8 mouse cellular contexts compared by ENCODE assay signal in genomic region chr10:116330961-116331510, GRCm38 (mm10). TPM values are rescaled to one million over a fixed set of nuclear protein-coding genes. Genes with fewer than 3 reads are reported as not detected.
A peak's percentile ranks its signal among the peaks of the same experiment; 100 is the strongest.
DNase-seq lines count a peak whose midpoint lies in the region; ATAC-seq and TF ChIP-seq lines count a peak whose summit lies in the region.

No protein-coding gene starts in this region.

- H3K27ac ChIP-seq in forebrain, embryonic 15.5 days (replicated peaks) = no peak overlapping the region
- no peak overlapping the region for H3K27ac ChIP-seq in liver, embryonic 16.5 days (ENCODE audit: low read length)
- H3K27ac ChIP-seq in layer of hippocampus, adult 2 months = no peak overlapping the region

- H3K9me3 ChIP-seq in forebrain, embryonic 15.5 days = no peaks in the 10 kb centered on the region
- H3K9me3 ChIP-seq in liver, embryonic 16.5 days (replicated peaks; ENCODE audit: control insufficient read depth, low read length) = no peaks in the 10 kb centered on the region

- H3K4me3 ChIP-seq in forebrain, embryonic 15.5 days = peak overlapping the region; percentile 20
- 0 out of 2 replicates have a peak overlapping the region, but pooled peaks have one; percentile 6 for H3K4me3 ChIP-seq in liver, embryonic 16.5 days (ENCODE audit: low read depth, low read length)
- H3K4me3 ChIP-seq in layer of hippocampus, adult 2 months = no peak overlapping the region; the same call in 1 of the 2 replicates

- H3K27me3 ChIP-seq in forebrain, embryonic 15.5 days = no peaks in the 10 kb centered on the region
- no peaks in the 10 kb centered on the region for H3K27me3 ChIP-seq in liver, embryonic 16.5 days (ENCODE audit: control insufficient read depth, insufficient read depth, low read depth, low read length)

- no peaks in the 10 kb centered on the region for H3K36me3 ChIP-seq in forebrain, embryonic 15.5 days
- no peaks in the 10 kb centered on the region for H3K36me3 ChIP-seq in liver, embryonic 16.5 days (ENCODE audit: control insufficient read depth, insufficient read depth)

- DNase-seq in frontal cortex, postnatal 25 days (ENCODE audit: low spot score in 2 of 2) = no peak
- DNase-seq in R1 (ENCODE audit: low read depth, low spot score) = peak; percentile 13
- DNase-seq in layer of hippocampus, adult 2 months (ENCODE audit: low spot score in 2 of 2) = no peak
- DNase-seq in kidney, adult 8-10 months = no peak
- DNase-seq in frontal cortex, postnatal 10 days (ENCODE audit: low spot score in 2 of 2) = no peak

- 0 out of 2 replicates have a peak, but pooled peaks have one; percentile 17 for ATAC-seq in frontal cortex, adult (ENCODE audit: low TSS enrichment)
- 0 out of 2 replicates have a peak, but pooled peaks have one; percentile 35 for ATAC-seq in forebrain, embryonic 15.5 days (replicated peaks)
- ATAC-seq in liver, embryonic 16.5 days (ENCODE audit: low read depth) = no peak

- no peak overlapping the region for H3K9ac ChIP-seq in forebrain, embryonic 15.5 days (replicated peaks)
- H3K9ac ChIP-seq in liver, embryonic 16.5 days (ENCODE audit: low read depth, low read length) = no peak overlapping the region

- TF ChIP-seq CTCF in layer of hippocampus, adult 2 months (conservative IDR thresholded peaks at IDR 0.05) = no peak

- peak overlapping the region; percentile 41 for H3K4me2 ChIP-seq in forebrain, embryonic 15.5 days (replicated peaks)
- H3K4me2 ChIP-seq in liver, embryonic 16.5 days (ENCODE audit: low read depth, low read length) = peak overlapping the region; percentile 41

- peaks cover 6% of the 10 kb centered on the region for H3K4me1 ChIP-seq in forebrain, embryonic 15.5 days
- no peaks in the 10 kb centered on the region for H3K4me1 ChIP-seq in liver, embryonic 16.5 days (ENCODE audit: control insufficient read depth, low read depth, low read length)

- 12% methylated on average over 23 of the region's 23 CpGs for WGBS in forebrain, embryonic 15.5 days
- WGBS in liver, embryonic 16.5 days (ENCODE audit: insufficient replicate concordance) = 51% methylated on average over 23 of the region's 23 CpGs

RNA-seq across cellular contexts. Expression of gene Ptprb, which starts 55.7 kb away (rescaled TPM):
- polyA plus RNA-seq in forebrain, embryonic 15.5 days (2015; fragmentation: Nextera tagmentation; extraction: Ambion mirVana) = 2.4 and 2.5 TPM in 2 replicates
- 1.5 and 1.8 TPM in 2 replicates for polyA plus RNA-seq in liver, embryonic 16.5 days (2015; fragmentation: Nextera tagmentation; extraction: Ambion mirVana)
- 10 to 100 TPM; 15.0 to 19.7 TPM for total RNA-seq in layer of hippocampus, adult 2 months (2021)
